Mouse (Mus musculus) neural tube, embryonic 11.5 days (tissue): Measurements from ENCODE around the gene Cux2. TPM values are rescaled to one million over a fixed set of nuclear protein-coding genes. Genes with fewer than 3 reads are reported as not detected.

Source experiments
- ATAC-seq: fragments of 200-750 bp; cut with Nextera tagmentation; 2 replicates; pipeline ENCODE4 v1.8.0; 2017; ENCODE audit warnings: moderate number of reproducible peaks, mild to moderate bottlenecking, moderate TSS enrichment, moderate library complexity; ENCODE audit not compliant: insufficient read depth, low FRiP score, low TSS enrichment
- DNase-seq: peaks from one replicate; pipeline ENCODE4 v3.0.0-alpha.2; 2015; ENCODE audit warnings: low spot score
- H3K27ac ChIP-seq: fragments of 300-500 bp; sonication (generic); 2 replicates; pipeline ENCODE4 v1.5.1; 2014; ENCODE audit warnings: low read depth, mild to moderate bottlenecking, low read length
- H3K27me3 ChIP-seq: fragments of 300-500 bp; sonication (generic); 2 replicates; pipeline ENCODE4 v1.6.1; 2014; ENCODE audit warnings: mild to moderate bottlenecking, low read length, mixed read lengths; ENCODE audit not compliant: control insufficient read depth, insufficient read depth
- H3K36me3 ChIP-seq: fragments of 300-500 bp; sonication (generic); 2 replicates; pipeline ENCODE4 v1.6.1; 2014; ENCODE audit warnings: mild to moderate bottlenecking, low read length, moderate library complexity, mixed read lengths; ENCODE audit not compliant: control insufficient read depth, insufficient read depth
- H3K4me1 ChIP-seq: fragments of 300-500 bp; sonication (generic); 2 replicates; pipeline ENCODE4 v1.6.1; 2014; ENCODE audit warnings: low read length, mixed read lengths; ENCODE audit not compliant: control insufficient read depth, insufficient read depth
- H3K4me2 ChIP-seq: fragments of 300-500 bp; sonication (generic); 2 replicates; pipeline ENCODE4 v1.6.1; 2014; ENCODE audit warnings: low read depth, mild to moderate bottlenecking, moderate library complexity
- H3K4me3 ChIP-seq: fragments of 300-500 bp; sonication (generic); 2 replicates; pipeline ENCODE4 v1.5.1; 2014; ENCODE audit warnings: low read depth, low read length
- H3K9ac ChIP-seq: fragments of 300-500 bp; sonication (generic); 2 replicates; pipeline ENCODE4 v1.6.1; 2014; ENCODE audit warnings: mild to moderate bottlenecking, low read length
- H3K9me3 ChIP-seq: fragments of 300-500 bp; sonication (generic); 2 replicates; pipeline ENCODE4 v1.6.1; 2016; ENCODE audit warnings: low read length; ENCODE audit not compliant: control insufficient read depth
- WGBS: fragments of 180-500 bp; shearing (Covaris S2); extraction: QIAGEN DNeasy Blood & Tissue Kit; methylation state at CpG from one replicate; pipeline ENCODE4 v1.1.7; 2014; 5-methylcytosine and 5-hydroxymethylcytosine counted together
- polyA plus RNA-seq: library from polyadenylated mRNA; unstranded; fragments of >200 nt; fragmentation: Nextera tagmentation; extraction: Ambion mirVana; gene quantifications from 2 replicates; pipeline ENCODE4 v1.2.1, GENCODE M21; 2014

Gene Cux2
- polyA plus RNA-seq, 1 experiment from 2014 or later, result 12.7 TPM

GRCm38 (mm10) chr5:121943472-121943871 is 106.4 kb downstream of the Cux2 start:
- peaks cover 15% of the 10 kb centered on the region for H3K4me1 ChIP-seq
- H3K9ac ChIP-seq, result no peak overlapping the region
- ATAC-seq (no peak), DNase-seq (no peak)
- H3K27me3 ChIP-seq, result no peaks in the 10 kb centered on the region
- H3K36me3 ChIP-seq, result no peaks in the 10 kb centered on the region
- 61% methylated on average over 7 of the region's 7 CpGs for WGBS
- H3K4me3 ChIP-seq, result no peak overlapping the region
- no peak overlapping the region for H3K27ac ChIP-seq
- no peaks in the 10 kb centered on the region for H3K9me3 ChIP-seq
- no peak overlapping the region for H3K4me2 ChIP-seq

- Histone ChIP-seq H3K4me2 (no peak overlapping the region), H3K4me3 (no peak overlapping the region), H3K36me3 (no peaks in the 10 kb centered on the region), H3K27ac (peak overlapping the region; percentile 29; the same call in 1 of the 2 replicates), H3K9me3 (no peaks in the 10 kb centered on the region), H3K4me1 (peaks cover 33% of the 10 kb centered on the region), H3K27me3 (no peaks in the 10 kb centered on the region), H3K9ac (no peak overlapping the region; the same call in 1 of the 2 replicates)
- WGBS, result 41% methylated on average over 18 of the region's 18 CpGs
- ATAC-seq, result no peak
- DNase-seq, result no peak
These were observed 111.6 kb downstream of the Cux2 start for GRCm38 (mm10) chr5:121938065-121938849.

GRCm38 (mm10) chr5:121930261-121930660 is 119.6 kb downstream of the Cux2 start:
- Histone ChIP-seq H3K27me3 (0 out of 2 replicates have a peak, but pooled peaks cover 6% of the 10 kb centered on the region), H3K36me3 (no peaks in the 10 kb centered on the region), H3K4me2 (peak overlapping the region; percentile 14; the same call in 1 of the 2 replicates), H3K9me3 (no peaks in the 10 kb centered on the region), H3K4me3 (no peak overlapping the region), H3K9ac (no peak overlapping the region), H3K4me1 (peaks cover 46% of the 10 kb centered on the region), H3K27ac (0 out of 2 replicates have a peak overlapping the region, but pooled peaks have one; percentile 53)
- 3% methylated on average over 9 of the region's 9 CpGs for WGBS
- ATAC-seq (peak; percentile 35; the same call in 1 of the 2 replicates), DNase-seq (peak; percentile 61)

DNA sequence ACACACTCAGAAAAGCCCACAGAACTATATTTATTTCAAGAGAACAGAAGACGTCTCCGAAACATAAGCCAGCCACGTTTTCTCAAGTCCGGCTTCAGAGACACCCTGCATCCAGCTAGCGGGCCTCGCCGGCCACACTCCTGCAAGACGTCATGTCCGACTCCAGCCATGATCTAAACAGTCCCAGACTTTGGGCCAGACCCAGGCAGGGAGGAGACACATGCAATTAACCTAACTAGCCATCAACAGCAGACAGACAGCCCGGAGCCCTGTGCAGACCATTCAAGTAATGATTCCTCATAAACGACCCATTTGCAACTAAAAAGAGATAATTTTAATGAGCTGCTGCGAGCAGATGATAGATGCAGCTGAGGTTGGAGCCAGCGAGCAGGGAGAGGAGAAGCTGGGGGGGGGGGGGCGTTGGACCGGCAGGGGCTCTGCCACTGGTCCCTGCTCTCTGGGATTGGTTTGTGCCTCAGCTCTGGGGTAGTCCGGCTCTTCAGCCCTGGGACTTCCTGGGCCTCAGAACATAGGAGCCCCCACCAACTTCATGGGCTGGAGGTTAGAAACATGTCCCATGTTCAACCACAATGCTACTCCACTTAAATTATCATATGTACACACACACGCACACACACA is 121.4 kb downstream of the Cux2 start:
- no peak for DNase-seq

DNA sequence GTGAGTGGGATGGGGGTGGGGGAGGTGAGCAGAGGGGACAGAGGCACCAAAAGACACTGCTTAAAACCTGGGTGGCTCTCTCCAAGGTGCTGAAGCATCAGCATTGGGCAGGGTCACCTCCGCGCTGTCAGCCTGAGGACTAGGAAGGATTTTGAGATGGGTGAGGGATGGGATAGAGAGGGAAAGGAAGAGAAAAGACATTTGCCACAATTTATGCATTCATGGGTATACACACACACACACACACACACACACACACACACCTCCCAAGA is 123.4 kb downstream of the Cux2 start:
- Histone ChIP-seq H3K36me3 (no peaks in the 10 kb centered on the region), H3K4me3 (no peak overlapping the region), H3K4me1 (peaks cover 42% of the 10 kb centered on the region), H3K27me3 (0 out of 2 replicates have a peak, but pooled peaks cover 8% of the 10 kb centered on the region), H3K4me2 (no peak overlapping the region), H3K27ac (0 out of 2 replicates have a peak overlapping the region, but pooled peaks have one; percentile 20), H3K9ac (no peak overlapping the region), H3K9me3 (no peaks in the 10 kb centered on the region)
- ATAC-seq (no peak), DNase-seq (peak; percentile 57)
- WGBS, result 4% methylated on average over 2 of the region's 2 CpGs

More for the DNA sequence above, 121.4 kb downstream of the Cux2 start:
- no peak overlapping the region for H3K4me2 ChIP-seq
- H3K9ac ChIP-seq, result no peak overlapping the region
- 0 out of 2 replicates have a peak, but pooled peaks cover 8% of the 10 kb centered on the region for H3K27me3 ChIP-seq
- H3K36me3 ChIP-seq, result no peaks in the 10 kb centered on the region
- H3K9me3 ChIP-seq, result no peaks in the 10 kb centered on the region
- peaks cover 42% of the 10 kb centered on the region for H3K4me1 ChIP-seq
- 0 out of 2 replicates have a peak overlapping the region, but pooled peaks have one; percentile 34 for H3K27ac ChIP-seq
- no peak overlapping the region for H3K4me3 ChIP-seq
- WGBS, result 52% methylated on average over 17 of the region's 17 CpGs
- no peak for ATAC-seq

DNA sequence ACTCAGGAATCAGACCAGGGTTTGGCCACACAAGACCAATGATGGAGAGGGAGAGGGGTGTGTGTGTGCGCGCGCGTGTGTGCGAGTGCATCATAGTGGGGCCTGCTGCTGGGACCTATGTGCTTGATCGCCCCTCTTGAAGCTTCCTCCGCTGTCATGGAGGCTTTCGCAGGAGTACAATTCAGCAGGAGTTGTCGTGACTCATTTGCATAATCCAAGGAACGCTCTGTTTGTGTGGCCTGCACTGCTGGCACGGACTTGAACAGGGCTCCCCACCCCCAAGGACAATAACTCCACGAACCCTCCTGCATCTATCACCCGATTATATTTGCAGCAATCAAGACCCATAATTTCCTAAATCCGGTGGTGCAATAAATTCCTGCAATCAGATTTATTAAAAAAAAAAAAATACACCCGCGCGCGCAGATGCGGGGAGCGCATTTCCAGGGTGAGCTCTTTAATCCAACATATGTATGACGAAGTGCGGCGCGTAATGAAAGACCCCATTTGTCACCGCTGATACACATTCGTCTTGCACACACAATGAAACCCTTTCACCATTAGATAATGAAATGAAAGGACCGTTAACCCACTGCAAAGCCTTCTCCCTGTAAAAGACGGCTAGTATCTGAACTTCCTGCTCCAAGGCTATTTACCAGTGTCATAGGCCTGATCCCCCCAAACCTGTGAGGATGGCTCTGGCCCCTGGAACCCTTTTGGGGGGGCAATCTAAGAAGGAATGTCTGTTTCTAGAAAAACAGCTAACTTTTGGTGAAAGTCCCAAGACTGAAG is 124.0 kb downstream of the Cux2 start:
- Histone ChIP-seq H3K4me3 (no peak overlapping the region), H3K9ac (no peak overlapping the region), H3K27ac (0 out of 2 replicates have a peak overlapping the region, but pooled peaks have one; percentile 20), H3K36me3 (no peaks in the 10 kb centered on the region), H3K4me2 (peak overlapping the region; percentile 31), H3K4me1 (peaks cover 42% of the 10 kb centered on the region), H3K9me3 (no peaks in the 10 kb centered on the region), H3K27me3 (0 out of 2 replicates have a peak, but pooled peaks cover 8% of the 10 kb centered on the region)
- ATAC-seq (0 out of 2 replicates have a peak, but pooled peaks have one; percentile 35), DNase-seq (peak; percentile 45)
- 20% methylated on average over 28 of the region's 28 CpGs for WGBS

GRCm38 (mm10) chr5:121925291-121925690 is 124.6 kb downstream of the Cux2 start:
- Histone ChIP-seq H3K4me1 (peaks cover 37% of the 10 kb centered on the region), H3K4me3 (peak overlapping the region; percentile 7; the same call in 1 of the 2 replicates), H3K36me3 (no peaks in the 10 kb centered on the region), H3K9me3 (no peaks in the 10 kb centered on the region), H3K9ac (no peak overlapping the region), H3K4me2 (peak overlapping the region; percentile 31), H3K27me3 (0 out of 2 replicates have a peak, but pooled peaks cover 8% of the 10 kb centered on the region), H3K27ac (no peak overlapping the region)
- DNase-seq, result peak; percentile 58
- 19% methylated on average over 23 of the region's 23 CpGs for WGBS
- no peak for ATAC-seq

DNA sequence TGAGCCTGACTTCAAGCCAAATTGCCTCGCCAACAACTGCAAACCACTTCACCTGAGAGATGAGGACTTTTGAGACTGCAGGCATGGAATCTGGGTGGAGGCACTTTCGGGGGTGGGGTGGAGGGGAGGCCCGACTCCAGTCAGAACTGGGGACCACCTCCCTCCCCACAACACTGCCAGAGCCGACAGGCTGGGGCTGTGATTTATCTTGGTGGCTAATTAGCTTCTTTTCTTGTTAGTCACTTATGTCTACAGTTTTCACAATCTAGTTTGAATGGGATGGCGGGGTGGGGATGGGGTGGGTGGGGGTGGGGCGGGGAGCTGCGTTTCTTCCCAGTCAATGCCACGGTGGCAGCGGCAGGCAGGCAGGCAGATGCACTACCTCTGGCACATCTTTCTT is 125.5 kb downstream of the Cux2 start:
- Histone ChIP-seq H3K4me2 (no peak overlapping the region), H3K9me3 (no peaks in the 10 kb centered on the region), H3K36me3 (no peaks in the 10 kb centered on the region), H3K9ac (no peak overlapping the region), H3K4me1 (peaks cover 32% of the 10 kb centered on the region), H3K4me3 (no peak overlapping the region), H3K27me3 (0 out of 2 replicates have a peak, but pooled peaks cover 8% of the 10 kb centered on the region), H3K27ac (no peak overlapping the region)
- no peak for ATAC-seq
- DNase-seq, result no peak
- WGBS, result 12% methylated on average over 9 of the region's 9 CpGs
